Mouse (Mus musculus) hindbrain, embryonic 15.5 days (tissue): ENCODE measurements around the gene Exoc2. TPM values are rescaled to one million over a fixed set of nuclear protein-coding genes. Genes with fewer than 3 reads are reported as not detected.

ENCODE experiments used
- ATAC-seq: fragments of 200-750 bp; cut with Nextera tagmentation; 2 replicates; pipeline ENCODE4 v1.8.0; 2017; ENCODE audit warnings: low read depth, moderate number of reproducible peaks, moderate TSS enrichment; ENCODE audit not compliant: low FRiP score
- H3K27ac ChIP-seq: fragments of 300-500 bp; sonication (generic); replicated peaks from 2 replicates; pipeline ENCODE4 v1.5.1; 2015; ENCODE audit warnings: mild to moderate bottlenecking, inconsistent platforms
- H3K27me3 ChIP-seq: fragments of 300-500 bp; sonication (generic); 2 replicates; pipeline ENCODE4 v1.6.1; 2015; ENCODE audit warnings: control low read depth, inconsistent platforms
- H3K36me3 ChIP-seq: fragments of 300-500 bp; sonication (generic); 2 replicates; pipeline ENCODE4 v1.6.1; 2015; ENCODE audit warnings: control low read depth, inconsistent platforms
- H3K4me1 ChIP-seq: fragments of 300-500 bp; sonication (generic); replicated peaks from 2 replicates; pipeline ENCODE4 v1.6.1; 2015; ENCODE audit warnings: control low read depth, inconsistent platforms
- H3K4me2 ChIP-seq: fragments of 300-500 bp; sonication (generic); 2 replicates; pipeline ENCODE4 v1.6.1; 2015; ENCODE audit warnings: moderate library complexity, mild to moderate bottlenecking, inconsistent platforms
- H3K4me3 ChIP-seq: fragments of 300-500 bp; sonication (generic); 2 replicates; pipeline ENCODE4 v1.5.1; 2015; ENCODE audit warnings: mild to moderate bottlenecking, inconsistent platforms
- H3K9ac ChIP-seq: fragments of 300-500 bp; sonication (generic); 2 replicates; pipeline ENCODE4 v1.6.1; 2015; ENCODE audit warnings: inconsistent platforms
- H3K9me3 ChIP-seq: fragments of 300-500 bp; sonication (generic); 2 replicates; pipeline ENCODE4 v1.6.1; 2016; ENCODE audit warnings: control low read depth, inconsistent platforms
- WGBS: fragments of 180-500 bp; shearing (Covaris S2); methylation state at CpG from one replicate; pipeline ENCODE4 v1.1.7; 2015; 5-methylcytosine and 5-hydroxymethylcytosine counted together
- polyA plus RNA-seq: library from polyadenylated mRNA; unstranded; fragments of >200 nt; fragmentation: Nextera tagmentation; extraction: Ambion mirVana; gene quantifications from 2 replicates; pipeline ENCODE4 v1.2.1, GENCODE M21; 2015

Exoc2 gene
- polyA plus RNA-seq, 1 experiment from 2014 or later = 50.0 TPM

GRCm38 (mm10) chr13:30966507-30966911 is 7.4 kb downstream of the Exoc2 start:
- 0 out of 2 replicates have a peak overlapping the region, but pooled peaks have one; percentile 3 for H3K9ac ChIP-seq
- H3K27me3 ChIP-seq = no peaks in the 10 kb centered on the region
- H3K4me1 ChIP-seq = peaks cover 8% of the 10 kb centered on the region
- ATAC-seq = no peak
- H3K4me2 ChIP-seq = peak overlapping the region; percentile 45
- no peak overlapping the region for H3K27ac ChIP-seq
- no peak overlapping the region for H3K4me3 ChIP-seq
- 8% methylated on average over 10 of the region's 10 CpGs for WGBS
- H3K36me3 ChIP-seq = no peaks in the 10 kb centered on the region
- H3K9me3 ChIP-seq = no peaks in the 10 kb centered on the region

- H3K4me3 ChIP-seq = no peak overlapping the region
- WGBS = 55% methylated on average over 2 of the region's 2 CpGs
- H3K9me3 ChIP-seq = no peaks in the 10 kb centered on the region
- no peaks in the 10 kb centered on the region for H3K27me3 ChIP-seq
- H3K4me2 ChIP-seq = no peak overlapping the region
- ATAC-seq = no peak
- no peak overlapping the region for H3K9ac ChIP-seq
- H3K4me1 ChIP-seq = peaks cover 8% of the 10 kb centered on the region
- H3K27ac ChIP-seq = no peak overlapping the region
- H3K36me3 ChIP-seq = no peaks in the 10 kb centered on the region
Observed at GRCm38 (mm10) chr13:30961932-30962331, 12.0 kb downstream of the Exoc2 start.

GRCm38 (mm10) chr13:30960714-30961113 is 13.2 kb downstream of the Exoc2 start:
- H3K4me2 ChIP-seq = no peak overlapping the region
- WGBS = 88% methylated on average over 2 of the region's 2 CpGs
- no peak overlapping the region for H3K27ac ChIP-seq
- no peak for ATAC-seq
- H3K9ac ChIP-seq = no peak overlapping the region
- no peaks in the 10 kb centered on the region for H3K36me3 ChIP-seq
- no peaks in the 10 kb centered on the region for H3K9me3 ChIP-seq
- H3K27me3 ChIP-seq = no peaks in the 10 kb centered on the region
- H3K4me1 ChIP-seq = no peaks in the 10 kb centered on the region
- H3K4me3 ChIP-seq = no peak overlapping the region

- Histone ChIP-seq H3K36me3 (no peaks in the 10 kb centered on the region), H3K4me2 (no peak overlapping the region), H3K27ac (no peak overlapping the region), H3K27me3 (no peaks in the 10 kb centered on the region), H3K9ac (no peak overlapping the region), H3K4me3 (no peak overlapping the region), H3K9me3 (no peaks in the 10 kb centered on the region), H3K4me1 (no peaks in the 10 kb centered on the region)
- WGBS = 82% methylated on average over 1 of the region's 1 CpGs
- ATAC-seq = no peak
Observed at GRCm38 (mm10) chr13:30953580-30953979, 20.3 kb downstream of the Exoc2 start.

GRCm38 (mm10) chr13:30952044-30952443 is 21.8 kb downstream of the Exoc2 start:
- Histone ChIP-seq H3K9ac (no peak overlapping the region), H3K4me2 (no peak overlapping the region), H3K27me3 (no peaks in the 10 kb centered on the region), H3K27ac (no peak overlapping the region), H3K36me3 (no peaks in the 10 kb centered on the region), H3K4me1 (no peaks in the 10 kb centered on the region), H3K9me3 (no peaks in the 10 kb centered on the region), H3K4me3 (no peak overlapping the region)
- no peak for ATAC-seq
- WGBS = 93% methylated on average over 2 of the region's 2 CpGs

GRCm38 (mm10) chr13:30949181-30949580 is 24.7 kb downstream of the Exoc2 start:
- Histone ChIP-seq H3K4me1 (no peaks in the 10 kb centered on the region), H3K9ac (no peak overlapping the region), H3K9me3 (no peaks in the 10 kb centered on the region), H3K4me3 (no peak overlapping the region), H3K27me3 (no peaks in the 10 kb centered on the region), H3K4me2 (no peak overlapping the region), H3K27ac (no peak overlapping the region), H3K36me3 (no peaks in the 10 kb centered on the region)
- 97% methylated on average over 9 of the region's 9 CpGs for WGBS
- ATAC-seq = no peak

GRCm38 (mm10) chr13:30947540-30947939 is 26.4 kb downstream of the Exoc2 start, which contains the start of gene Hus1b:
Gene Hus1b, minus strand, starts transcription at chr13:30947759.
- Histone ChIP-seq H3K4me2 (no peak within 1 kb of the TSS), H3K36me3 (no peaks in the 10 kb centered on the region), H3K27ac (no peak within 1 kb of the TSS), H3K9me3 (no peaks in the 10 kb centered on the region), H3K9ac (no peak within 1 kb of the TSS), H3K27me3 (no peaks in the 10 kb centered on the region), H3K4me3 (no peak within 1 kb of the TSS), H3K4me1 (no peaks in the 10 kb centered on the region)
- no peak for ATAC-seq
- 94% methylated on average over 11 of the region's 11 CpGs for WGBS

- H3K9ac ChIP-seq = no peak overlapping the region
- no peaks in the 10 kb centered on the region for H3K4me1 ChIP-seq
- no peak overlapping the region for H3K27ac ChIP-seq
- 94% methylated on average over 15 of the region's 15 CpGs for WGBS
- no peak for ATAC-seq
- H3K9me3 ChIP-seq = no peaks in the 10 kb centered on the region
- no peaks in the 10 kb centered on the region for H3K27me3 ChIP-seq
- H3K4me2 ChIP-seq = no peak overlapping the region
- H3K4me3 ChIP-seq = no peak overlapping the region
- no peaks in the 10 kb centered on the region for H3K36me3 ChIP-seq
Observed at GRCm38 (mm10) chr13:30947129-30947528, 26.8 kb downstream of the Exoc2 start.

GRCm38 (mm10) chr13:30945788-30946187 is 28.1 kb downstream of the Exoc2 start:
- Histone ChIP-seq H3K4me1 (no peaks in the 10 kb centered on the region), H3K36me3 (no peaks in the 10 kb centered on the region), H3K27me3 (no peaks in the 10 kb centered on the region), H3K4me3 (no peak overlapping the region), H3K9me3 (no peaks in the 10 kb centered on the region), H3K9ac (no peak overlapping the region), H3K27ac (no peak overlapping the region), H3K4me2 (no peak overlapping the region)
- no peak for ATAC-seq

- Histone ChIP-seq H3K9ac (no peak overlapping the region), H3K36me3 (no peaks in the 10 kb centered on the region), H3K4me2 (no peak overlapping the region), H3K4me3 (no peak overlapping the region), H3K4me1 (no peaks in the 10 kb centered on the region), H3K27ac (no peak overlapping the region), H3K27me3 (no peaks in the 10 kb centered on the region), H3K9me3 (no peaks in the 10 kb centered on the region)
- WGBS = 63% methylated on average over 6 of the region's 6 CpGs
- ATAC-seq = no peak
Observed at GRCm38 (mm10) chr13:30932972-30933371, 40.9 kb downstream of the Exoc2 start.

GRCm38 (mm10) chr13:30931613-30932012 is 42.3 kb downstream of the Exoc2 start:
- H3K9ac ChIP-seq = no peak overlapping the region
- 81% methylated on average over 4 of the region's 4 CpGs for WGBS

GRCm38 (mm10) chr13:30929119-30929518 is 44.8 kb downstream of the Exoc2 start:
- Histone ChIP-seq H3K27ac (no peak overlapping the region), H3K27me3 (no peaks in the 10 kb centered on the region), H3K9ac (no peak overlapping the region), H3K9me3 (no peaks in the 10 kb centered on the region), H3K36me3 (peaks cover 6% of the 10 kb centered on the region; the same call in 1 of the 2 replicates), H3K4me1 (no peaks in the 10 kb centered on the region), H3K4me2 (no peak overlapping the region), H3K4me3 (no peak overlapping the region)
- WGBS = 94% methylated on average over 2 of the region's 2 CpGs
- no peak for ATAC-seq

More at GRCm38 (mm10) chr13:30931613-30932012, 42.3 kb downstream of the Exoc2 start:
- Histone ChIP-seq H3K4me2 (no peak overlapping the region), H3K27ac (no peak overlapping the region), H3K36me3 (no peaks in the 10 kb centered on the region), H3K4me1 (no peaks in the 10 kb centered on the region), H3K4me3 (no peak overlapping the region), H3K27me3 (no peaks in the 10 kb centered on the region), H3K9me3 (no peaks in the 10 kb centered on the region)
- ATAC-seq = no peak

- no peak overlapping the region for H3K9ac ChIP-seq
- no peak overlapping the region for H3K4me3 ChIP-seq
- H3K27ac ChIP-seq = no peak overlapping the region
- no peaks in the 10 kb centered on the region for H3K4me1 ChIP-seq
- no peak for ATAC-seq
- WGBS = 87% methylated on average over 6 of the region's 6 CpGs
- H3K27me3 ChIP-seq = no peaks in the 10 kb centered on the region
- H3K36me3 ChIP-seq = peaks cover 21% of the 10 kb centered on the region
- no peaks in the 10 kb centered on the region for H3K9me3 ChIP-seq
- H3K4me2 ChIP-seq = no peak overlapping the region
Observed at GRCm38 (mm10) chr13:30924269-30924668, 49.6 kb downstream of the Exoc2 start.
